Mouse (Mus musculus): Measurements from ENCODE around the gene Itpr2. TPM values are rescaled to one million over a fixed set of nuclear protein-coding genes. Genes with fewer than 3 reads are reported as not detected.

Itpr2 gene
- polyA plus RNA-seq, 1 experiment, result 22.5 TPM

GRCm38 (mm10) chr6:146205136-146205535, 296.9 kb downstream of the Itpr2 start:
- TF ChIP-seq CTCF (IDR thresholded peaks at IDR 0.05; ENCODE audit: control insufficient read depth, insufficient read depth, low read length) (no peak), POLR2A (IDR thresholded peaks at IDR 0.05; ENCODE audit: borderline replicate concordance, control insufficient read depth, low read depth, low read length) (no peak)
- Histone ChIP-seq H3K4me1 (ENCODE audit: control insufficient read depth, insufficient read depth, low read length) (peaks cover 9% of the 10 kb centered on the region), H3K4me3 (replicated peaks; ENCODE audit: control insufficient read depth, low read depth, low read length) (no peak overlapping the region), H3K27ac (ENCODE audit: control insufficient read depth, insufficient read depth, low read depth, low read length, poor library complexity) (no peak overlapping the region)
- 53% methylated on average over 2 of the region's 2 CpGs for WGBS

GRCm38 (mm10) chr6:146204470-146204869, 297.6 kb downstream of the Itpr2 start:
- no peak overlapping the region for H3K4me3 ChIP-seq (replicated peaks; ENCODE audit: control insufficient read depth, low read depth, low read length)
- 56% methylated on average over 4 of the region's 4 CpGs for WGBS
- TF ChIP-seq CTCF (IDR thresholded peaks at IDR 0.05; ENCODE audit: control insufficient read depth, insufficient read depth, low read length), result no peak
- no peak for TF ChIP-seq POLR2A (IDR thresholded peaks at IDR 0.05; ENCODE audit: borderline replicate concordance, control insufficient read depth, low read depth, low read length)
- no peak overlapping the region for H3K27ac ChIP-seq (ENCODE audit: control insufficient read depth, insufficient read depth, low read depth, low read length, poor library complexity)
- H3K4me1 ChIP-seq (ENCODE audit: control insufficient read depth, insufficient read depth, low read length), result peaks cover 5% of the 10 kb centered on the region; the same call in 1 of the 2 replicates

GRCm38 (mm10) chr6:146197868-146198379, 304.1 kb downstream of the Itpr2 start:
- H3K27ac ChIP-seq (ENCODE audit: control insufficient read depth, insufficient read depth, low read depth, low read length, poor library complexity), result no peak overlapping the region
- WGBS, result 89% methylated on average over 7 of the region's 7 CpGs
- H3K4me1 ChIP-seq (ENCODE audit: control insufficient read depth, insufficient read depth, low read length), result peaks cover 2% of the 10 kb centered on the region
- H3K4me3 ChIP-seq (replicated peaks; ENCODE audit: control insufficient read depth, low read depth, low read length), result no peak overlapping the region
- TF ChIP-seq POLR2A (IDR thresholded peaks at IDR 0.05; ENCODE audit: borderline replicate concordance, control insufficient read depth, low read depth, low read length) (no peak), CTCF (IDR thresholded peaks at IDR 0.05; ENCODE audit: control insufficient read depth, insufficient read depth, low read length) (no peak)

- Histone ChIP-seq H3K27ac (ENCODE audit: control insufficient read depth, insufficient read depth, low read depth, low read length, poor library complexity) (no peak overlapping the region), H3K4me3 (replicated peaks; ENCODE audit: control insufficient read depth, low read depth, low read length) (no peak overlapping the region), H3K4me1 (ENCODE audit: control insufficient read depth, insufficient read depth, low read length) (peaks cover 5% of the 10 kb centered on the region)
- WGBS, result 85% methylated on average over 1 of the region's 1 CpGs
- TF ChIP-seq CTCF (IDR thresholded peaks at IDR 0.05; ENCODE audit: control insufficient read depth, insufficient read depth, low read length) (no peak), POLR2A (IDR thresholded peaks at IDR 0.05; ENCODE audit: borderline replicate concordance, control insufficient read depth, low read depth, low read length) (no peak)
Observed at GRCm38 (mm10) chr6:146196701-146197100, 305.3 kb downstream of the Itpr2 start.

GRCm38 (mm10) chr6:146195854-146196457, 306.1 kb downstream of the Itpr2 start:
- no peak overlapping the region for H3K4me3 ChIP-seq (replicated peaks; ENCODE audit: control insufficient read depth, low read depth, low read length)
- peaks cover 6% of the 10 kb centered on the region for H3K4me1 ChIP-seq (ENCODE audit: control insufficient read depth, insufficient read depth, low read length)
- no peak overlapping the region for H3K27ac ChIP-seq (ENCODE audit: control insufficient read depth, insufficient read depth, low read depth, low read length, poor library complexity)
- WGBS, result 43% methylated on average over 7 of the region's 7 CpGs
- TF ChIP-seq CTCF (IDR thresholded peaks at IDR 0.05; ENCODE audit: control insufficient read depth, insufficient read depth, low read length) (no peak), POLR2A (IDR thresholded peaks at IDR 0.05; ENCODE audit: borderline replicate concordance, control insufficient read depth, low read depth, low read length) (no peak)

- Histone ChIP-seq H3K4me3 (replicated peaks; ENCODE audit: control insufficient read depth, low read depth, low read length) (no peak overlapping the region), H3K4me1 (ENCODE audit: control insufficient read depth, insufficient read depth, low read length) (peaks cover 6% of the 10 kb centered on the region), H3K27ac (ENCODE audit: control insufficient read depth, insufficient read depth, low read depth, low read length, poor library complexity) (no peak overlapping the region)
- 7% methylated on average over 5 of the region's 5 CpGs for WGBS
- TF ChIP-seq POLR2A (IDR thresholded peaks at IDR 0.05; ENCODE audit: borderline replicate concordance, control insufficient read depth, low read depth, low read length) (no peak), CTCF (IDR thresholded peaks at IDR 0.05; ENCODE audit: control insufficient read depth, insufficient read depth, low read length) (no peak)
Observed at GRCm38 (mm10) chr6:146191931-146192330, 310.1 kb downstream of the Itpr2 start.

- 86% methylated on average over 8 of the region's 8 CpGs for WGBS
- Histone ChIP-seq H3K4me1 (ENCODE audit: control insufficient read depth, insufficient read depth, low read length) (peaks cover 4% of the 10 kb centered on the region), H3K4me3 (replicated peaks; ENCODE audit: control insufficient read depth, low read depth, low read length) (no peak overlapping the region), H3K27ac (ENCODE audit: control insufficient read depth, insufficient read depth, low read depth, low read length, poor library complexity) (no peak overlapping the region)
- TF ChIP-seq CTCF (IDR thresholded peaks at IDR 0.05; ENCODE audit: control insufficient read depth, insufficient read depth, low read length), result no peak
Observed at GRCm38 (mm10) chr6:146190006-146190405, 312.0 kb downstream of the Itpr2 start.

- no peak overlapping the region for H3K27ac ChIP-seq (ENCODE audit: control insufficient read depth, insufficient read depth, low read depth, low read length, poor library complexity)
Observed at GRCm38 (mm10) chr6:146185532-146185931, 316.5 kb downstream of the Itpr2 start.

More at GRCm38 (mm10) chr6:146185532-146185931, 316.5 kb downstream of the Itpr2 start:
- Histone ChIP-seq H3K4me3 (replicated peaks; ENCODE audit: control insufficient read depth, low read depth, low read length) (no peak overlapping the region), H3K4me1 (ENCODE audit: control insufficient read depth, insufficient read depth, low read length) (no peaks in the 10 kb centered on the region; the same call in 1 of the 2 replicates)
- TF ChIP-seq CTCF (IDR thresholded peaks at IDR 0.05; ENCODE audit: control insufficient read depth, insufficient read depth, low read length), result no peak
- no peak for TF ChIP-seq POLR2A (IDR thresholded peaks at IDR 0.05; ENCODE audit: borderline replicate concordance, control insufficient read depth, low read depth, low read length)
- 82% methylated on average over 2 of the region's 2 CpGs for WGBS

All from bone marrow, adult 2 months (tissue).